ENCODE assay signal across 23 mouse cellular contexts in genomic region chr3:49200596-49200995, GRCm38 (mm10).
DNase-seq lines count a peak whose midpoint lies in the region; ATAC-seq lines count a peak whose summit lies in the region.
"Had no signal": no experiment of that assay in that cellular context is flagged by ENCODE, and none has a peak within 500 bp of the region (broad histone marks: within the 10 kb centered on the region; RNA-seq: fewer than 3 reads in every experiment).

No protein-coding gene starts in this region.

- ATAC-seq in cerebellum, adult (ENCODE audit: insufficient number of reproducible peaks, low FRiP score, low TSS enrichment), result peak; percentile 40; the same call in 1 of the 2 replicates
- ATAC-seq: forebrain, embryonic 15.5 days; intestine, postnatal 0 days had no signal

- no peaks in the 10 kb centered on the region for H3K9me3 ChIP-seq in heart, embryonic 10.5 days
- H3K9me3 ChIP-seq: embryonic facial prominence, embryonic 12.5 days; embryonic facial prominence, embryonic 15.5 days; forebrain, embryonic 12.5 days; forebrain, embryonic 15.5 days; G1E; hindbrain, embryonic 12.5 days; hindbrain, embryonic 15.5 days had no signal

- no peak overlapping the region for H3K4me3 ChIP-seq in heart, embryonic 10.5 days
- H3K4me3 ChIP-seq: embryonic facial prominence, embryonic 12.5 days; embryonic facial prominence, embryonic 15.5 days; erythroblast, embryonic 14.5 days; forebrain, embryonic 12.5 days; forebrain, embryonic 15.5 days; hindbrain, embryonic 12.5 days; hindbrain, embryonic 15.5 days had no signal

- 76% methylated on average over 3 of the region's 3 CpGs for WGBS in heart, embryonic 10.5 days

- no peaks in the 10 kb centered on the region for H3K27me3 ChIP-seq in heart, embryonic 10.5 days (ENCODE audit: insufficient read depth, poor library complexity, severe bottlenecking)
- H3K27me3 ChIP-seq: CH12.LX; embryonic facial prominence, embryonic 12.5 days; embryonic facial prominence, embryonic 15.5 days; forebrain, embryonic 12.5 days; forebrain, embryonic 15.5 days; hindbrain, embryonic 12.5 days; hindbrain, embryonic 15.5 days had no signal

- no peaks in the 10 kb centered on the region for H3K4me1 ChIP-seq in heart, embryonic 10.5 days
- H3K4me1 ChIP-seq: embryonic facial prominence, embryonic 12.5 days; embryonic facial prominence, embryonic 15.5 days; forebrain, embryonic 12.5 days; forebrain, embryonic 15.5 days; hindbrain, embryonic 12.5 days; hindbrain, embryonic 15.5 days had no signal

- DNase-seq in cerebellum, adult 11-12 months, result no peak
- peak; percentile 10 to 27 for DNase-seq in cerebellum, postnatal 25 days
- no peak for DNase-seq in cerebellum, adult 9-10 months
- DNase-seq in brain, adult 2 months (ENCODE audit: low read depth, low spot score), result peak; percentile 12
- no peak for DNase-seq in heart, embryonic 10.5 days (ENCODE audit: low spot score)
- DNase-seq: adrenal gland, adult 2 months; adrenal gland, postnatal 14 days; B cell, adult 2 months; cerebellum, adult 9-11 months; gastrocnemius, postnatal 25 days; heart, adult 18-20 months; kidney, adult 2 months had no signal

- H3K36me3 ChIP-seq in heart, embryonic 10.5 days, result no peaks in the 10 kb centered on the region
- H3K36me3 ChIP-seq: embryonic facial prominence, embryonic 12.5 days; embryonic facial prominence, embryonic 15.5 days; forebrain, embryonic 12.5 days; forebrain, embryonic 15.5 days; G1E; hindbrain, embryonic 12.5 days; hindbrain, embryonic 15.5 days had no signal

- no peak overlapping the region for H3K27ac ChIP-seq in heart, embryonic 10.5 days
- H3K27ac ChIP-seq: embryonic facial prominence, embryonic 12.5 days; embryonic facial prominence, embryonic 15.5 days; forebrain, embryonic 12.5 days; forebrain, embryonic 15.5 days; hindbrain, embryonic 12.5 days; hindbrain, embryonic 15.5 days had no signal

Comparison
In these comparisons a context has a peak if more than half of its experiments do, and no peak if none do; other contexts are left out.
1. DNase-seq: peak in cerebellum, postnatal 25 days (2 of 2) and brain, adult 2 months (single experiment); none in cerebellum, adult 11-12 months (single experiment), cerebellum, adult 9-10 months (single experiment) and heart, embryonic 10.5 days (single experiment).